Mouse (Mus musculus) limb, embryonic 14.5 days (tissue): ENCODE results near the gene Sobp. TPM values are rescaled to one million over a fixed set of nuclear protein-coding genes. Genes with fewer than 3 reads are reported as not detected.

Source experiments
- ATAC-seq: fragments of 200-750 bp; cut with Nextera tagmentation; 2 replicates; pipeline ENCODE4 v1.8.0; 2017; ENCODE audit warnings: low read depth, moderate number of reproducible peaks, moderate TSS enrichment; ENCODE audit not compliant: low FRiP score
- DNase-seq: peaks from one replicate; pipeline ENCODE4 v3.0.0-alpha.2; 2015; ENCODE audit warnings: low spot score
- H3K27ac ChIP-seq: fragments of 300-500 bp; sonication (generic); replicated peaks from 2 replicates; pipeline ENCODE4 v1.5.1; 2014; ENCODE audit warnings: low read depth, mild to moderate bottlenecking, low read length, moderate library complexity, mixed read lengths
- H3K27me3 ChIP-seq: fragments of 300-500 bp; sonication (generic); 2 replicates; pipeline ENCODE4 v1.6.1; 2014; ENCODE audit warnings: low read length, mixed read lengths; ENCODE audit not compliant: control insufficient read depth, insufficient read depth
- H3K36me3 ChIP-seq: fragments of 300-500 bp; sonication (generic); 2 replicates; pipeline ENCODE4 v1.6.1; 2014; ENCODE audit warnings: mild to moderate bottlenecking, low read length, moderate library complexity, mixed read lengths; ENCODE audit not compliant: control insufficient read depth, insufficient read depth
- H3K4me1 ChIP-seq: fragments of 300-500 bp; sonication (generic); 2 replicates; pipeline ENCODE4 v1.6.1; 2014; ENCODE audit warnings: antibody characterized with exemption, low read length, mixed read lengths; ENCODE audit not compliant: control insufficient read depth, insufficient read depth
- H3K4me2 ChIP-seq: fragments of 300-500 bp; sonication (generic); replicated peaks from 2 replicates; pipeline ENCODE4 v1.6.1; 2014; ENCODE audit warnings: low read depth, mild to moderate bottlenecking, low read length, moderate library complexity; ENCODE audit not compliant: severe bottlenecking
- H3K4me3 ChIP-seq: fragments of 300-500 bp; sonication (generic); replicated peaks from 2 replicates; pipeline ENCODE4 v1.5.1; 2014; ENCODE audit warnings: low read length
- H3K9ac ChIP-seq: fragments of 300-500 bp; sonication (generic); 2 replicates; pipeline ENCODE4 v1.6.1; 2014; ENCODE audit warnings: mild to moderate bottlenecking, low read depth, low read length, moderate library complexity; ENCODE audit not compliant: severe bottlenecking
- H3K9me3 ChIP-seq: fragments of 300-500 bp; sonication (generic); 2 replicates; pipeline ENCODE4 v1.6.1; 2016; ENCODE audit warnings: low read length; ENCODE audit not compliant: control insufficient read depth
- POLR2A ChIP-seq: fragments of 200-500 bp; IDR thresholded peaks from 2 replicates; pipeline ENCODE4 v1.8.0; 2012; ENCODE audit warnings: inconsistent platforms, mild to moderate bottlenecking, moderate library complexity, borderline replicate concordance; ENCODE audit not compliant: insufficient read depth, insufficient read length; ENCODE audit errors: extremely low read depth
- WGBS: fragments of 180-500 bp; shearing (Covaris S2); extraction: QIAGEN DNeasy Blood & Tissue Kit; methylation state at CpG from one replicate; pipeline ENCODE4 v1.1.7; 2014; 5-methylcytosine and 5-hydroxymethylcytosine counted together
- polyA plus RNA-seq, 2 experiments: library from polyadenylated mRNA; depleted of rRNA in 1 of 2; stranded (reverse) in 1 of 2; unstranded in 1 of 2; fragments of >200 nt; fragmentation: Nextera tagmentation in 1 of 2; extraction: Ambion mirVana in 1 of 2; gene quantifications; 2 replicates each; pipeline versions ENCODE4 v1.2.1 to v1.2.3; 2012 to 2014

Sobp gene
- polyA plus RNA-seq, 2 experiments = 4.9 to 6.2 TPM

GRCm38 (mm10) chr10:42962655-42963054 lies 211.7 kb downstream of the Sobp start:
- Histone ChIP-seq H3K4me2 (no peak overlapping the region), H3K27me3 (no peaks in the 10 kb centered on the region), H3K27ac (no peak overlapping the region), H3K4me3 (no peak overlapping the region), H3K36me3 (no peaks in the 10 kb centered on the region), H3K4me1 (0 out of 2 replicates have a peak, but pooled peaks cover 6% of the 10 kb centered on the region), H3K9ac (no peak overlapping the region), H3K9me3 (no peaks in the 10 kb centered on the region)
- ATAC-seq (no peak), DNase-seq (no peak)
- 90% methylated on average over 13 of the region's 13 CpGs for WGBS
- no peak for TF ChIP-seq POLR2A

GRCm38 (mm10) chr10:42962181-42962601 lies 212.1 kb downstream of the Sobp start:
- Histone ChIP-seq H3K27me3 (no peaks in the 10 kb centered on the region), H3K27ac (no peak overlapping the region), H3K36me3 (no peaks in the 10 kb centered on the region), H3K9ac (no peak overlapping the region), H3K9me3 (no peaks in the 10 kb centered on the region), H3K4me1 (0 out of 2 replicates have a peak, but pooled peaks cover 6% of the 10 kb centered on the region), H3K4me3 (no peak overlapping the region), H3K4me2 (no peak overlapping the region)
- peak; percentile 34 for DNase-seq
- ATAC-seq = no peak
- no peak for TF ChIP-seq POLR2A
- 58% methylated on average over 6 of the region's 6 CpGs for WGBS

- no peaks in the 10 kb centered on the region for H3K27me3 ChIP-seq
- no peak for TF ChIP-seq POLR2A
- DNase-seq (no peak), ATAC-seq (no peak)
- 39% methylated on average over 6 of the region's 6 CpGs for WGBS
- no peaks in the 10 kb centered on the region for H3K36me3 ChIP-seq
- no peak overlapping the region for H3K4me2 ChIP-seq
- H3K4me1 ChIP-seq = 0 out of 2 replicates have a peak, but pooled peaks cover 6% of the 10 kb centered on the region
- H3K9me3 ChIP-seq = no peaks in the 10 kb centered on the region
- H3K27ac ChIP-seq = no peak overlapping the region
- no peak overlapping the region for H3K4me3 ChIP-seq
- H3K9ac ChIP-seq = no peak overlapping the region
These were observed 212.6 kb downstream of the Sobp start for GRCm38 (mm10) chr10:42961771-42962170.

- DNase-seq (no peak), ATAC-seq (peak; percentile 28; the same call in 1 of the 2 replicates)
- Histone ChIP-seq H3K27ac (no peak overlapping the region), H3K9me3 (no peaks in the 10 kb centered on the region), H3K4me3 (peak overlapping the region; percentile 32; the same call in 1 of the 2 replicates), H3K27me3 (no peaks in the 10 kb centered on the region), H3K36me3 (no peaks in the 10 kb centered on the region), H3K4me2 (peak overlapping the region; percentile 51), H3K4me1 (0 out of 2 replicates have a peak, but pooled peaks cover 6% of the 10 kb centered on the region), H3K9ac (no peak overlapping the region)
- TF ChIP-seq POLR2A = no peak
- 45% methylated on average over 4 of the region's 4 CpGs for WGBS
These were observed 215.6 kb downstream of the Sobp start for GRCm38 (mm10) chr10:42958686-42959085.

- H3K4me3 ChIP-seq = peak overlapping the region; percentile 32
- H3K27ac ChIP-seq = no peak overlapping the region
- no peaks in the 10 kb centered on the region for H3K27me3 ChIP-seq
- no peaks in the 10 kb centered on the region for H3K36me3 ChIP-seq
- peak overlapping the region; percentile 47; the same call in 1 of the 2 replicates for H3K9ac ChIP-seq
- 6% methylated on average over 21 of the region's 21 CpGs for WGBS
- TF ChIP-seq POLR2A = no peak
- DNase-seq = peak; percentile 73
- 0 out of 2 replicates have a peak, but pooled peaks cover 6% of the 10 kb centered on the region for H3K4me1 ChIP-seq
- H3K9me3 ChIP-seq = no peaks in the 10 kb centered on the region
- peak; percentile 88 for ATAC-seq
- H3K4me2 ChIP-seq = peak overlapping the region; percentile 51
These were observed 216.3 kb downstream of the Sobp start for GRCm38 (mm10) chr10:42957881-42958651.
